Mouse (Mus musculus) midbrain, embryonic 15.5 days (tissue): ENCODE results near the gene Fmod. TPM values are rescaled to one million over a fixed set of nuclear protein-coding genes. Genes with fewer than 3 reads are reported as not detected.
A peak's percentile ranks its signal among the peaks of the same experiment; 100 is the strongest.

ENCODE experiments used
- ATAC-seq: fragments of 200-750 bp; cut with Nextera tagmentation; replicated peaks from 2 replicates; pipeline ENCODE4 v1.8.0; 2017; ENCODE audit warnings: moderate TSS enrichment
- H3K27ac ChIP-seq: fragments of 300-500 bp; sonication (generic); 2 replicates; pipeline ENCODE4 v1.5.1; 2015; ENCODE audit warnings: mild to moderate bottlenecking, inconsistent platforms
- H3K27me3 ChIP-seq: fragments of 300-500 bp; sonication (generic); replicated peaks from 2 replicates; pipeline ENCODE4 v1.6.1; 2015; ENCODE audit warnings: inconsistent platforms
- H3K36me3 ChIP-seq: fragments of 300-500 bp; sonication (generic); replicated peaks from 2 replicates; pipeline ENCODE4 v1.6.1; 2015; ENCODE audit warnings: inconsistent platforms
- H3K4me1 ChIP-seq: fragments of 300-500 bp; sonication (generic); 2 replicates; pipeline ENCODE4 v1.6.1; 2015; ENCODE audit warnings: inconsistent platforms
- H3K4me2 ChIP-seq: fragments of 300-500 bp; sonication (generic); 2 replicates; pipeline ENCODE4 v1.6.1; 2015; ENCODE audit warnings: inconsistent platforms, mild to moderate bottlenecking, moderate library complexity
- H3K4me3 ChIP-seq: fragments of 300-500 bp; sonication (generic); 2 replicates; pipeline ENCODE4 v1.5.1; 2015; ENCODE audit warnings: mild to moderate bottlenecking, inconsistent platforms
- H3K9ac ChIP-seq: fragments of 300-500 bp; sonication (generic); 2 replicates; pipeline ENCODE4 v1.6.1; 2015; ENCODE audit warnings: mild to moderate bottlenecking, inconsistent platforms
- H3K9me3 ChIP-seq: fragments of 300-500 bp; sonication (generic); 2 replicates; pipeline ENCODE4 v1.6.1; 2016; ENCODE audit warnings: inconsistent platforms
- WGBS: fragments of 180-500 bp; shearing (Covaris S2); methylation state at CpG from one replicate; pipeline ENCODE4 v1.1.7; 2015; ENCODE audit warnings: mixed read lengths; 5-methylcytosine and 5-hydroxymethylcytosine counted together
- polyA plus RNA-seq: library from polyadenylated mRNA; unstranded; fragments of >200 nt; fragmentation: Nextera tagmentation; extraction: Ambion mirVana; gene quantifications from 2 replicates; pipeline ENCODE4 v1.2.1, GENCODE M21; 2015

Fmod gene
- polyA plus RNA-seq, 1 experiment from 2014 or later, result 15.2 TPM

DNA sequence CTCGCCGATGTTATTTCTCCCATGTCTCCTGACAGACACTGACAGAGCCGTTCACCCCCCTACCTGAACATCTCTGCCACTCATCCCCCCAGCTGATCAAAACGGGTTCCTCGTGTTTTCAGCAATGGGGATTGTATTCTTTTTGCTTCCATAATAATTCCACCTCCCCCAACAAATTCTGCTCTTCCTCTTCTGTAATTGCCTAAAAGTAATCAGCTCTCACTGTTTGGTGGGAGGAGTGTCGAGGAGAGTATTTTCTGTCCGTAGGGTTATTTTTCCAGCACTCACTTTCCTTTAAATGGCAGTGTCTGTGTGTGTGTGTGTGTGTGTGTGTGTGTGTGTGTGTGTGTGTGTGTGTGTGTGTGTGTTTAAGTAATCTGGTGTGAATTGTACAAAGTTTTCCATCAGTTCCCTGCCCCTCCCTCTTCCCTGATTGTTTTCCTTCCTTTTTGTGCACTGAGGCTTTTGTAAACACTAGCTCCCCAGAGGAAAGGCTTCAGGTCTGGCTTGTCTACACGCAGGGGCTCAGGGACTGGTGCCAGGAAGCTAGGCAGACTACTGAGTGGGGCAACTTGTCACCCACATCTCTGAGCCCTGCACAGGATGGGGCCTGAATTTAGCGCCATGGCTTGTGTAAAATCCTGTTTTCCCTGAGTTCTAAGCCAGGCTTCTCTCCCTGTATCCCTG lies 42.6 kb downstream of the Fmod start:
- no peaks in the 10 kb centered on the region for H3K9me3 ChIP-seq
- H3K27me3 ChIP-seq, result no peaks in the 10 kb centered on the region
- no peaks in the 10 kb centered on the region for H3K36me3 ChIP-seq
- H3K4me1 ChIP-seq, result peaks cover 33% of the 10 kb centered on the region
- peak overlapping the region; percentile 71 for H3K4me2 ChIP-seq
- H3K4me3 ChIP-seq, result peak overlapping the region; percentile 52
- H3K27ac ChIP-seq, result peak overlapping the region; percentile 82
- peak overlapping the region; percentile 54 for H3K9ac ChIP-seq
- ATAC-seq, result 0 out of 2 replicates have a peak, but pooled peaks have one; percentile 4
- WGBS, result 4% methylated on average over 9 of the region's 9 CpGs

- no peak for ATAC-seq
- Histone ChIP-seq H3K27ac (peak overlapping the region; percentile 82), H3K4me2 (no peak overlapping the region), H3K27me3 (no peaks in the 10 kb centered on the region), H3K9ac (no peak overlapping the region), H3K9me3 (no peaks in the 10 kb centered on the region), H3K36me3 (no peaks in the 10 kb centered on the region), H3K4me3 (no peak overlapping the region), H3K4me1 (peaks cover 32% of the 10 kb centered on the region)
- WGBS, result 84% methylated on average over 4 of the region's 4 CpGs
These were observed 43.4 kb downstream of the Fmod start for GRCm38 (mm10) chr1:134080406-134080805.

DNA sequence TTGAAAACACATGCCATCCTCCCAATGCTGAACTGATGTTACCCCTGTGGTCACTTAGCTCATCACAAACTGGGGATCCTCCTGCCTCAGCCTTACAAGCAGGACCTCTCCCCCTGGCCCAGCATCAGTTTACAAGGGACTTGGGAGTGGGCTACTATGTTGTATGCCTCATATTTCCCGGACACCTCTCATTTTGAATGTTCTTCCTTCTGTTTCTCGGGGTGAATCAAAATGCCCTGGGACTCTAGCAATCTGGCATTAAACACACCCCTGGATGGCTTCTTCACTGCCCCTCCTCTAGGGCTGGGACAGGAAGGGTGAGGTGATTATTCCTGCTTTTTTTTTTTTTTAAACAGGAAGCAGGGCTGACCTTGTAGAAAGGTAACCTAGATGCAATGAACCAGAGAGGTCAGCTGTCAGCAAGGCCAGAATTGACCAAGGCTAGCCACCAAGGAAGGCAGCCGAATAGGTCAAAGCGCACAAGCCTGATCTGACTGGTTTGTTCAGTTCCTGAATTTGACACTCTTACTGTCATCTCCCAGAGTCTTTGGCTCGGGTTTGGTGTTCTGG lies 43.9 kb downstream of the Fmod start:
- no peak for ATAC-seq
- no peak overlapping the region for H3K4me2 ChIP-seq
- H3K27me3 ChIP-seq, result no peaks in the 10 kb centered on the region
- H3K4me3 ChIP-seq, result no peak overlapping the region
- no peaks in the 10 kb centered on the region for H3K9me3 ChIP-seq
- WGBS, result 92% methylated on average over 5 of the region's 5 CpGs
- H3K4me1 ChIP-seq, result peaks cover 31% of the 10 kb centered on the region
- H3K27ac ChIP-seq, result no peak overlapping the region
- H3K36me3 ChIP-seq, result no peaks in the 10 kb centered on the region
- no peak overlapping the region for H3K9ac ChIP-seq

- Histone ChIP-seq H3K27ac (no peak overlapping the region), H3K4me1 (peaks cover 22% of the 10 kb centered on the region), H3K4me2 (no peak overlapping the region), H3K9ac (no peak overlapping the region), H3K4me3 (no peak overlapping the region), H3K27me3 (no peaks in the 10 kb centered on the region), H3K36me3 (no peaks in the 10 kb centered on the region), H3K9me3 (no peaks in the 10 kb centered on the region)
- no peak for ATAC-seq
- WGBS, result 56% methylated on average over 11 of the region's 11 CpGs
These were observed 46.0 kb downstream of the Fmod start for GRCm38 (mm10) chr1:134082987-134083516.

GRCm38 (mm10) chr1:134083676-134084075 lies 46.6 kb downstream of the Fmod start:
- ATAC-seq, result no peak
- Histone ChIP-seq H3K4me3 (no peak overlapping the region), H3K27me3 (no peaks in the 10 kb centered on the region), H3K9me3 (no peaks in the 10 kb centered on the region), H3K9ac (no peak overlapping the region), H3K27ac (no peak overlapping the region), H3K4me1 (peaks cover 18% of the 10 kb centered on the region), H3K4me2 (no peak overlapping the region), H3K36me3 (no peaks in the 10 kb centered on the region)
- 84% methylated on average over 8 of the region's 8 CpGs for WGBS

- Histone ChIP-seq H3K4me2 (no peak overlapping the region), H3K27ac (no peak overlapping the region), H3K36me3 (no peaks in the 10 kb centered on the region), H3K9me3 (no peaks in the 10 kb centered on the region), H3K9ac (no peak overlapping the region), H3K4me1 (peaks cover 18% of the 10 kb centered on the region), H3K27me3 (no peaks in the 10 kb centered on the region), H3K4me3 (no peak overlapping the region)
- ATAC-seq, result no peak
- WGBS, result 81% methylated on average over 3 of the region's 3 CpGs
These were observed 47.1 kb downstream of the Fmod start for GRCm38 (mm10) chr1:134084128-134084527.

- H3K27ac ChIP-seq, result no peak overlapping the region
- no peak overlapping the region for H3K4me3 ChIP-seq
- H3K4me2 ChIP-seq, result no peak overlapping the region
- WGBS, result 11% methylated on average over 3 of the region's 3 CpGs
- H3K4me1 ChIP-seq, result peaks cover 18% of the 10 kb centered on the region
- no peaks in the 10 kb centered on the region for H3K36me3 ChIP-seq
- H3K9ac ChIP-seq, result no peak overlapping the region
- no peaks in the 10 kb centered on the region for H3K9me3 ChIP-seq
- ATAC-seq, result no peak; the same call in 1 of the 2 replicates
- H3K27me3 ChIP-seq, result no peaks in the 10 kb centered on the region
These were observed 49.0 kb downstream of the Fmod start for GRCm38 (mm10) chr1:134086017-134086416.

- 37% methylated on average over 16 of the region's 16 CpGs for WGBS
- H3K9ac ChIP-seq, result no peak overlapping the region
- peaks cover 18% of the 10 kb centered on the region for H3K4me1 ChIP-seq
- H3K36me3 ChIP-seq, result no peaks in the 10 kb centered on the region
- ATAC-seq, result no peak
- H3K27me3 ChIP-seq, result no peaks in the 10 kb centered on the region
- H3K4me2 ChIP-seq, result peak overlapping the region; percentile 1; the same call in 1 of the 2 replicates
- H3K9me3 ChIP-seq, result no peaks in the 10 kb centered on the region
- H3K27ac ChIP-seq, result no peak overlapping the region
- H3K4me3 ChIP-seq, result no peak overlapping the region
These were observed 49.9 kb downstream of the Fmod start for GRCm38 (mm10) chr1:134086811-134087398.

DNA sequence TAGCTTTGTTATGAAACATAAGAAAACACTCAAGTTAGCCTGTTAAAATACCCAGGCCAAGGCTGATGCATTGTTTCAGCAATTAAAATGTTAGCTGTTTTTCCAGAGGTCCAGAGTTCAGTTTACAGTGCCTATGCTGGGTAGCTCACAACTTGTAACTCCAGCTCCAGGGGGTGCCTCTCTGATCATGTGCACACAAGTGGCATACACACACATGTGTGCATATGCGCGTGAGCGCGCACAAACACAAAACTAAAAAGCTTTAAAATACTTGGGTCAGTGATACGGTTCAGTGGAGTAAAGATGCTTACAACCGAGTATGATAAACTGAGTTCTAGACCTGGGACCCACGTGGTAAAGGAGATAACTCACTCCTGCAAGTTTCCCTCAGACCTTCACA lies 52.0 kb downstream of the Fmod start:
- H3K9ac ChIP-seq, result no peak overlapping the region
- no peak overlapping the region for H3K4me3 ChIP-seq
- peaks cover 32% of the 10 kb centered on the region for H3K4me1 ChIP-seq
- ATAC-seq, result no peak
- H3K4me2 ChIP-seq, result no peak overlapping the region
- H3K36me3 ChIP-seq, result no peaks in the 10 kb centered on the region
- H3K9me3 ChIP-seq, result no peaks in the 10 kb centered on the region
- no peak overlapping the region for H3K27ac ChIP-seq
- 88% methylated on average over 7 of the region's 7 CpGs for WGBS
- no peaks in the 10 kb centered on the region for H3K27me3 ChIP-seq

DNA sequence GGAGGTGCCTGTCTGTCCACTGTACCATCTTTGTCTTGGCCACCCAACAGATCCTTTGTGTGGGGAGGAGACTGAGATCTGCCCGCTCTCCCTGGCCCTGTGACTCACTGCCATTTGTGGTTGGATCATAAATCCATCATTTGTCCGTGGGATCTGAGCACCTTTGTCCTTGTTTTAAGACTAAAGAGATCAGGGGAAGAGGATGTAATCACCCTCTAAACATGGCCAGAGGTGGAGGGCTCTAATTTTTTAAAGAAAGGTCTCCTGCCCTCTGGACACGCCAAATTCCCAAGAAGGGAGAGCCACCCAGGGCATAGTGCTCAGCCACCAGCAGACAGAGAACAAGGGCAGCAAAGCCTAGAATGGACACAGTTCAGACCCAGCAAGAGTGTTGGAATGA lies 54.8 kb downstream of the Fmod start:
- no peaks in the 10 kb centered on the region for H3K36me3 ChIP-seq
- no peak for ATAC-seq
- peaks cover 26% of the 10 kb centered on the region for H3K4me1 ChIP-seq
- no peaks in the 10 kb centered on the region for H3K9me3 ChIP-seq
- WGBS, result 94% methylated on average over 3 of the region's 3 CpGs
- no peak overlapping the region for H3K27ac ChIP-seq
- no peak overlapping the region for H3K4me3 ChIP-seq
- H3K9ac ChIP-seq, result no peak overlapping the region
- H3K27me3 ChIP-seq, result no peaks in the 10 kb centered on the region
- H3K4me2 ChIP-seq, result no peak overlapping the region

- WGBS, result 33% methylated on average over 6 of the region's 6 CpGs
- peaks cover 23% of the 10 kb centered on the region for H3K4me1 ChIP-seq
- peak overlapping the region; percentile 43 for H3K4me3 ChIP-seq
- no peak for ATAC-seq
- H3K9me3 ChIP-seq, result no peaks in the 10 kb centered on the region
- no peaks in the 10 kb centered on the region for H3K36me3 ChIP-seq
- peak overlapping the region; percentile 75 for H3K27ac ChIP-seq
- H3K4me2 ChIP-seq, result peak overlapping the region; percentile 71
- H3K9ac ChIP-seq, result peak overlapping the region; percentile 45; the same call in 1 of the 2 replicates
- H3K27me3 ChIP-seq, result no peaks in the 10 kb centered on the region
These were observed 55.3 kb downstream of the Fmod start for GRCm38 (mm10) chr1:134092368-134092767.

- Histone ChIP-seq H3K27me3 (no peaks in the 10 kb centered on the region), H3K27ac (peak overlapping the region; percentile 75), H3K4me3 (peak overlapping the region; percentile 43), H3K9ac (peak overlapping the region; percentile 45), H3K36me3 (no peaks in the 10 kb centered on the region), H3K4me1 (peaks cover 24% of the 10 kb centered on the region), H3K9me3 (no peaks in the 10 kb centered on the region), H3K4me2 (peak overlapping the region; percentile 71)
- peak; percentile 81 for ATAC-seq
- 3% methylated on average over 43 of the region's 43 CpGs for WGBS
These were observed 56.1 kb downstream of the Fmod start for GRCm38 (mm10) chr1:134092852-134093770.
